Mouse (Mus musculus) spleen, postnatal 36 days (tissue): ENCODE measurements around the gene Adamts12.

ENCODE experiments used
- DNase-seq, 2 experiments: peaks; one replicate each; pipeline ENCODE4 v3.0.0; 2022; ENCODE audit warnings: low spot score in 2 of 2, mixed read lengths in 1 of 2

The Adamts12 gene

GRCm38 (mm10) chr15:11064558-11065411, at the start of gene Adamts12:
TSS of gene Adamts12 (plus strand) at chr15:11064790.
- DNase-seq = no peak

- DNase-seq = no peak
Observed at GRCm38 (mm10) chr15:11014931-11015330, 49.7 kb upstream of the Adamts12 start.

- no peak for DNase-seq
Observed at GRCm38 (mm10) chr15:11026801-11027561, 37.6 kb upstream of the Adamts12 start.

GRCm38 (mm10) chr15:11030188-11030587, 34.4 kb upstream of the Adamts12 start:
- DNase-seq = no peak

DNA sequence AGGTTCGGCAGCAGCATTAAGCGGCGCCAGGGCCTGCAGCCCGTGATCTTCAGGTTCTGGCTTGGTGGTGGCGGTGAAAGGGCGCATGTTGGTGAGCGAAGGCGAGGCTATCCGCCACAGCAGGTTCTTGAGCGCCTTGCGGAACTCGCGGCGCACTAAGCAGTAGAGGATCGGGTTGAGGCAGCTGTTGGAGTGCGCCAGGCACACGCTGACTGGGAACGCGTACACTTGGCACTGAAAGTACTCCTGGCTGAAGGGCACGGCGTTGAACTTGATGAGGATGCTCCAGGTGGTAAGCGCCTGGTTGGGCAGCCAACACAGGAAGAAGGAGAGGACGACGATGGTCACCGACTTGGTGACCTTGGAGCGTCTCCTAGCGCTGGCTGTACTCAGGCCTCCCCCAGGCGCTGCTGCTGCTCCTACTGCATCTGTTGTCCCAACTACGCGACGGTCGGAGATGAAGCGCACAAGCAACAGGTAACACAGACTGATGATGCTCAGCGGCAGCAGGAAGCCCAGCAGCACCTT, 28.6 kb upstream of the Adamts12 start:
- no peak for DNase-seq

- no peak for DNase-seq
Observed at GRCm38 (mm10) chr15:11036535-11037375, 27.8 kb upstream of the Adamts12 start.

DNA sequence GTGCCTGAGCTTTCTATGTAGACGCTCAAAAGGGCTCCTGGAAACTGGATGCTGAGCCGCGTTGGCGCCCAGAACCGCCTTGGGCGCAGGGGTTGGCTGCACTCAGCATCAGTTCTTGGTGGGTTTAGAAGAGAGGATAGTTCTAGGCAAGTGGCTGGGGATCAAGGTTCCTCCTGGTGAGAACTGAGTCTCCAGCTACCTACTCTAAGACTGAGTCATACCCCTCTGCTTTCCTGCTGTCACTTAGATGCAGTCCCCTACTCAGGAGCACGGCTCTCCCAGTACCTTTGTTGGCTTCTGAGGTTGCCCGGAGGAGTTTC, 27.3 kb upstream of the Adamts12 start:
- DNase-seq = no peak

DNA sequence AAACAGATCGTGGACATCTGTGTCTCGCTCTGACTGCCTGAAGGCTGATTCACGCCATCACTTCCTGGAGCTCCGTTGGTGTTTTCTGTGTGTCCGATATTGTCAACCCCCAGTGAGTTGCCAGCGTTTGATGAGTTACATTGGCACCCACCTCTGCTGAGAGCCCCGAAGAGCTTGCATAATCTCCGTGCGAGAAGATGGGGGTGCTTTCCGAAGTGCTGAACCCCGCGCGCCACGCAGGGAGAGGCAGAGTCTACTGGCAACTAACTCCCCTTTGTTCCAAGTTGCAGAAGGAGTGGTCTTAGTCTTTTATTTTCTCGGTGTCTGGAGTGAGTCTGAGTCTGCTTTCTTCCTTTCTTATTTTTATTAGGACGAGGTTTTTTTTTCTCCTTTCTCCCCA, 26.9 kb upstream of the Adamts12 start, which contains the start of gene Rxfp3:
Gene Rxfp3, minus strand, starts transcription at position 281 of the 400 bp plus-strand sequence.
- DNase-seq = no peak

- DNase-seq = no peak
Observed at GRCm38 (mm10) chr15:11038476-11038875, 26.1 kb upstream of the Adamts12 start.

DNA sequence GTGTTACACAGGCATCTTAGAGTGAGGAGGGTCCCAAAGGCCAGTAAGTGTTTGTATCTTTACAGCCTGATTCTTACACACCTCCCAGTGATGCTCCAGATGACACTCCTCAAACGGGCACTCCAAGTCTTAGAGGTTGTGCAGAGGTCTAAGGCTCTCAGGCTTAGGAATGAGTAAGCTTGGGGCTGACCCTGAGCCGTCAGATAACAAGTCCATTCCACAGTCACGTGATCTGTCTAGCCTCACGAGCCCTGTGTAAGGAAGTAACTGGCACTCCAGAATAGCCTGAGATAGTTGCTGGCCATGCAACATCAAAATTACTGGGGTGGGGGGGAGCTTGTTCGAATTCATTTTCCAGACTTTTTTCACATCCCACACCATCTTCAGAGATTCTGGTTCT, 24.5 kb upstream of the Adamts12 start:
- DNase-seq = no peak

GRCm38 (mm10) chr15:11041229-11041628, 23.4 kb upstream of the Adamts12 start:
- DNase-seq = no peak

DNA sequence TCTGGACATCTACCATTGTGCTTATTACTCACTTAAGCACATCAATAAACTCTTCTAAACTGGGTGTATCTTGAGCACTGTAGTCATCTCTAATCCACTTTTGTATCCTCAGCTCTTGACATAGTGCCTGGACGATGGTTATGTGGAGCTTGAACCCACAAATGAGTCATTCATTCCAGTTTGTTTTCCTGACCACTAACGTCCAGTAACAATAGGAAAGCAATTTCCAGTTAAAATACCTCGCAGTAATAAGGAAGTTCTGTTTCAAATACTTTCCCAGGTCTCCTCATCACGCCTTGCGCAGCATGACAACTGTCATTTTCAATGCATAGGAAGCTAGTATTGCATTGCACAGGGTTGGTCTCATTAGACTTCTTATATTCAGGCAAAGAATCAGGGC, 21.8 kb upstream of the Adamts12 start:
- DNase-seq = no peak

DNA sequence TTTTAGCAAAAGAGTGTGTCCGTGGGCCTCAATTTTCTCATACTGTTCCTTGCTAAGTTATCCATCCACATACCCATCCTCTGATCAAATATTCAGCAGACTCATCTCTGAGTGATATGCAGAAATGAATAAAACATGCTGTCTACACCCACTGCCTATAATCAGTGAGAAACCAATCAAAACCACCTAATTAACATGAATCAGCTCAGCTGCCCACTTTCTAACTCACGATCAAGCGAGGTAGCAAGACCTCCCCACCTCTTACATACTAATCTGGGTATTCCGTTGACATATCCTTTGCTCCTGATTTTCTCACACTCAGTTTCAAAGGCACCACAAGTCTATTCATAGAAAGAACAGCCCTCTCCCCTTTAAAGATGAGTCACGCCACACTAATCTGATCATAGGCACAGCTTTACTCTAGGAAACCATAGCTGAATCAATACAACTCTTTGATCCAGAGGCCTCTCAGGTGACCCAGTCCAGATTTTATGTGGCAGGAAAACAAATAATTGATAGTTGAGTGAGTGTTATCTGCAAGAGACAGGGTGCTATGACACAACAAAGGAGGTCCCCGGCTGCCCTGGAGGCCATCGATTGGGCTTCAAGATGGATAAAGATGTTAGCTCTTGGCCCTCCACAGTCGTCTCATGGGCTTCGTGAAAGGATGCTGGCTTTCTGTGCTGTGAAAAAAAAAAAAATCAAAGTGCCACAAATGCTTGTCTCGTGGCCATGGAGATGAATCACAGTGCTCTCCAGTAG, 10.7 kb upstream of the Adamts12 start:
- no peak for DNase-seq

GRCm38 (mm10) chr15:11054440-11055080, 10.0 kb upstream of the Adamts12 start:
- no peak for DNase-seq

- DNase-seq = no peak
Observed at GRCm38 (mm10) chr15:11062903-11063302, 1.7 kb upstream of the Adamts12 start.

DNA sequence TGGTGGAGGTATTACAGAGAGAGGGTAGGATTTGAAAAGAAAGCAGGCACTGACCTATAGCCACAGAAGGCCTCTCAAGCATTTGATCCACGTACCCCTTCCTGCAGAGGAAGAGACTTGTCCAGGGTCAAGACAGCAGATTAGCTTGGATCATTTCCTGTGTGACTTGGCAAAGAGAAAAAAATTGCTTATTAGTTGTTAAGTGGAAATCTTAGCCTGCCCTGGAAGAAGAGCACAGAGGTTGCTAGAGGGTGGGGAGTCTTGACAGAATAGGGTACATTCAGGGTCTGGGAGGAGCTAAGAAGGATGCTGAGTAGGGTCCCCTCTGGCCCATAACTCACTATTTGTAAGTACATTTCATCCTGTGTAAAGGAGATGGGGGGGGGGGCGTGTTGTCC, 431 bp upstream of the Adamts12 start:
- no peak for DNase-seq

DNA sequence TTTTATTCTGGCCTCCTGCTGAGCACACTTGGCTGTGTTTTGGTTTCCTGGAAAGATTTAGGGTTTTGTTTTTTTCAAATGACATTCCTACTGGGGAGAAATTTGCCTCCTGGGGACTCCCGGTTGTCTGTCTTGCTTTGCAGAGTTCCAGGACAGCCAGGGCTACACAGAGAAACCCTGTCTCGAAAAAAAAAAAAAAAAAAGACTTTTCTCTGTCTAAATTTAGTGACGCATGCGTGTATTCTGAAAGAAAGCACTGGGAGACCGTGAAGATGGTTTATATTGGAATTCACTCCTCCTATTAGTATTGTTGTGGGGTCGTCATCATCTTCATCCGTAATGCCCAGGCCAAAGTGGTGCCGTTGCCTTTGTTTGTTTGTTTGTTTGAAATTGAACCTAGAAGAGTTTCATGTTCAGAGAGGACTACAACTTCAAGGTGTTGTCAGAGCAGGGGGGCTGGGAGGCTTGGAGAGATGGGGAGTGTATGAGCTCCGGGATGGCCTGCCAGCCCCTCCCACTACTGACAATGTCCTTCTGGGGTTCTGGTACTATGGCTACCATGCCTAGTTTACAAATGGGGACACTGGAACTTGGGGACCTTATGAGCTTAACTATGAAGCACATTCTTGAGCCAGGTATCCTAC, 1.1 kb downstream of the Adamts12 start:
- DNase-seq = no peak

- no peak for DNase-seq
Observed at GRCm38 (mm10) chr15:11066299-11066698, 1.7 kb downstream of the Adamts12 start.

DNA sequence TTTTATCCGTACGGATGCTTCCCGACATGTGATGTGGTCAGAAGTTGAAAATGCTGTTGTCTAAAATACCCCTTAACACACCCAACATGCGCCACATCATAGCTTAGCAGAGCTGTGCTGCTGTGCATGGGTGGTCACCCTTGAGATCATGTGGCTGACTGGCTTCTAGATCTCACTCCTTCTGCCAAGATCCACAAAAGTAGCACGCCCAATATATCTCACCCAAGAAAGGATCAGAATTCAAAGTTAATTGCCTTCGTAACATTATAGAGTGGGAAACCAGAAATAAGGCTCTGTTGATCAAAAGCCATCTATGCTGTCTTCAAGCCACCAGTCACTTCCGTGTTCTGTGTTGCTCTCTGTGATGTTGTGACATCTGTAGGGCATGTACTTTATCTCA, 3.3 kb downstream of the Adamts12 start:
- no peak for DNase-seq

- DNase-seq = no peak
Observed at GRCm38 (mm10) chr15:11075726-11076361, 11.3 kb downstream of the Adamts12 start.
